Mouse (Mus musculus) intestine, embryonic 14.5 days (tissue): ENCODE data around the gene Wfdc2. TPM values are rescaled to one million over a fixed set of nuclear protein-coding genes. Genes with fewer than 3 reads are reported as not detected.

Experiments used
- ATAC-seq: fragments of 200-750 bp; cut with Nextera tagmentation; replicated peaks from 2 replicates; pipeline ENCODE4 v1.8.0; 2017; ENCODE audit warnings: low read depth, moderate number of reproducible peaks, moderate TSS enrichment, moderate library complexity; ENCODE audit not compliant: low FRiP score, low TSS enrichment
- DNase-seq: peaks from one replicate; pipeline ENCODE4 v3.0.0-alpha.2; 2018; ENCODE audit warnings: low spot score
- H3K27ac ChIP-seq: fragments of 300-500 bp; sonication (generic); 2 replicates; pipeline ENCODE4 v1.5.1; 2014; ENCODE audit warnings: low read depth, mild to moderate bottlenecking, control low read depth
- H3K27me3 ChIP-seq: fragments of 300-500 bp; sonication (generic); replicated peaks from 2 replicates; pipeline ENCODE4 v1.6.1; 2014; ENCODE audit warnings: low read length, control low read depth; ENCODE audit not compliant: control insufficient read depth, insufficient read depth
- H3K36me3 ChIP-seq: fragments of 300-500 bp; sonication (generic); 2 replicates; pipeline ENCODE4 v1.6.1; 2014; ENCODE audit warnings: low read length, control low read depth; ENCODE audit not compliant: control insufficient read depth, insufficient read depth
- H3K4me1 ChIP-seq: fragments of 300-500 bp; sonication (generic); replicated peaks from 2 replicates; pipeline ENCODE4 v1.6.1; 2014; ENCODE audit warnings: low read length, control low read depth, mixed read lengths; ENCODE audit not compliant: control insufficient read depth, insufficient read depth
- H3K4me2 ChIP-seq: fragments of 300-500 bp; sonication (generic); 2 replicates; pipeline ENCODE4 v1.6.1; 2014; ENCODE audit warnings: low read length
- H3K4me3 ChIP-seq: fragments of 300-500 bp; sonication (generic); 2 replicates; pipeline ENCODE4 v1.5.1; 2014; ENCODE audit warnings: low read depth, low read length, control low read depth, mixed read lengths
- H3K9ac ChIP-seq: fragments of 300-500 bp; sonication (generic); 2 replicates; pipeline ENCODE4 v1.6.1; 2014; ENCODE audit warnings: mild to moderate bottlenecking, low read length
- H3K9me3 ChIP-seq: fragments of 300-500 bp; sonication (generic); 2 replicates; pipeline ENCODE4 v1.6.1; 2016; ENCODE audit warnings: low read length, control low read depth; ENCODE audit not compliant: control insufficient read depth
- WGBS: fragments of 180-500 bp; shearing (Covaris S2); extraction: QIAGEN DNeasy Blood & Tissue Kit; methylation state at CpG from one replicate; pipeline ENCODE4 v1.1.7; 2014; 5-methylcytosine and 5-hydroxymethylcytosine counted together
- polyA plus RNA-seq: library from polyadenylated mRNA; unstranded; fragments of >200 nt; fragmentation: Nextera tagmentation; extraction: Ambion mirVana; gene quantifications from 2 replicates; pipeline ENCODE4 v1.2.1, GENCODE M21; 2014

Gene Wfdc2
- 79.5 and 85.7 TPM in 2 replicates for polyA plus RNA-seq

DNA sequence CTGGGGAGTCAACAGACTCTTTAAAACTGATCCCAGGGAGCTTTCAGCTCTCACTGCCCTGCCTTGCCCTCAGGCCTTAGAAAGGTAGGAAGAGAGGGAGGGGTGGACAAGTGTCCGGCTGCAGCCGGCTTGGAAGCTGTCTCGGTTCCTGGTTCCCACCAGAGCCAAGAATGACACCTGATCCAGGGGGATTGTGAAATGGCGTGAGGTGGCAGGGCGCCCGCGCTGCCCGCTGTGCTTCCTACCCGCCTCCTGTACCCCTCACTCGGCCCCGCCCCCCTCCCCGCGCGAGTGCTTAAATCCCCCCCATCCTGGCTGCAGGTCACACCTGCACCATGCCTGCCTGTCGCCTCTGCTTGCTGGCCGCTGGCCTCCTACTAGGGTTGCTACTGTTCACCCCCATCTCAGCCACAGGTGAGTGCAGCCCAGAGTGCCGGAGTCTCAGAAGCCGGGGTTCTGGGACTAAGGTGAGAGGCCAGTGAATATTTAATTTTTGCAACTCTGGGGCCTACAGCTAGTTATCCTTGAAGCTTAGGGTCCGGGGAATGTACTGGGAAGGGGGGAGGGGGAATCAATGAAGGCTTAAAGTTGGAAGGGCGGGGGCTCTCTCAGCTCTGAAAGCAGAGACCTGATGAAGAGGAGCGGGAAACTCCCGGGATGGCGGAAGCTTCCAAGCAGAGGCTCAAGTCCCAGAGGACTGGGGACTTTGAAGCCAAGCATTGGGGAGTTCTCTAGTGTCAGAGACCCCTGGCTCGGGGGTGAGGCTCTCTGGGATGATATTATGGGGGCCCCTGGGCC, at the start of gene Wfdc2:
TSS of gene Wfdc2 (plus strand) at position 23 of the 798 bp plus-strand sequence.
- Histone ChIP-seq H3K27ac (peak within 1 kb of the TSS; percentile 27; the same call in 1 of the 2 replicates), H3K9me3 (0 out of 2 replicates have a peak, but pooled peaks cover 3% of the 10 kb centered on the region), H3K4me3 (peak within 1 kb of the TSS; percentile 47), H3K36me3 (0 out of 2 replicates have a peak, but pooled peaks cover 5% of the 10 kb centered on the region), H3K4me2 (peak within 1 kb of the TSS; percentile 93), H3K4me1 (peaks cover 15% of the 10 kb centered on the region), H3K9ac (peak within 1 kb of the TSS; percentile 59), H3K27me3 (no peaks in the 10 kb centered on the region)
- WGBS = 9% methylated on average over 22 of the region's 24 CpGs
- peak; percentile 60 for DNase-seq
- peak; percentile 10; the same call in 1 of the 2 replicates for ATAC-seq

- H3K9me3 ChIP-seq = no peaks in the 10 kb centered on the region
- no peak overlapping the region for H3K27ac ChIP-seq
- no peaks in the 10 kb centered on the region for H3K36me3 ChIP-seq
- H3K4me1 ChIP-seq = peaks cover 11% of the 10 kb centered on the region; the same call in 1 of the 2 replicates
- no peak for DNase-seq
- no peaks in the 10 kb centered on the region for H3K27me3 ChIP-seq
- H3K4me3 ChIP-seq = no peak overlapping the region
- ATAC-seq = no peak
- WGBS = 71% methylated on average over 8 of the region's 8 CpGs
- H3K4me2 ChIP-seq = no peak overlapping the region
- no peak overlapping the region for H3K9ac ChIP-seq
Measured at GRCm38 (mm10) chr2:164513389-164513788, 48.8 kb upstream of the Wfdc2 start.

- no peaks in the 10 kb centered on the region for H3K9me3 ChIP-seq
- ATAC-seq (no peak), DNase-seq (no peak)
- H3K4me2 ChIP-seq = no peak overlapping the region
- H3K27ac ChIP-seq = no peak overlapping the region
- H3K36me3 ChIP-seq = no peaks in the 10 kb centered on the region
- peaks cover 23% of the 10 kb centered on the region; the same call in 1 of the 2 replicates for H3K4me1 ChIP-seq
- no peak overlapping the region for H3K4me3 ChIP-seq
- 68% methylated on average over 3 of the region's 3 CpGs for WGBS
- H3K27me3 ChIP-seq = no peaks in the 10 kb centered on the region
- no peak overlapping the region for H3K9ac ChIP-seq
Measured at GRCm38 (mm10) chr2:164514916-164515315, 47.3 kb upstream of the Wfdc2 start.

DNA sequence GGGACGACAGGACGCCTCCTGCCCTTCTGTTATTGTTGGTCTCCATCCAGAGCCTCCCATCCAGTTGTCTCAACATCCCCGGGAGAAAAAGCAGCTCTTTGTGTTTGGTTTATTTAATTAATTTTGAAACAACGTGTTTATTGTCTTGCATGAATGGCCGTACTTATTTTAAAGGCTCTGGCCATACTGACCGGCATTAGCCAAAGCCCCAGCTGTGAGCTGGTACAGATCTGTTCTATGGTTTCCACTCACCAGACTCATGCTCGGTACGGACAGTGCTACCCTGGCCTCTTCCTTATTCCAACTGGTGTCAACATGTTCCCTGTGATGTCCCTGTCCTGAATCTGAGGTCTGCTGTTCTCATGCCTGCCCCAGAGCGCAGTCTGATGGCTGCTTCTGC, 46.3 kb upstream of the Wfdc2 start:
- no peak overlapping the region for H3K27ac ChIP-seq
- WGBS = 86% methylated on average over 9 of the region's 9 CpGs

GRCm38 (mm10) chr2:164516592-164516991, 45.6 kb upstream of the Wfdc2 start:
- no peak overlapping the region for H3K4me2 ChIP-seq
- no peak overlapping the region for H3K9ac ChIP-seq
- no peak for ATAC-seq
- 81% methylated on average over 11 of the region's 11 CpGs for WGBS
- DNase-seq = no peak
- no peaks in the 10 kb centered on the region for H3K9me3 ChIP-seq
- H3K27ac ChIP-seq = no peak overlapping the region
- no peaks in the 10 kb centered on the region for H3K36me3 ChIP-seq
- H3K4me1 ChIP-seq = peaks cover 23% of the 10 kb centered on the region; the same call in 1 of the 2 replicates
- H3K4me3 ChIP-seq = no peak overlapping the region
- no peaks in the 10 kb centered on the region for H3K27me3 ChIP-seq

More for the DNA sequence above, 46.3 kb upstream of the Wfdc2 start:
- H3K27me3 ChIP-seq = no peaks in the 10 kb centered on the region
- H3K9me3 ChIP-seq = no peaks in the 10 kb centered on the region
- no peak overlapping the region for H3K4me2 ChIP-seq
- DNase-seq (no peak), ATAC-seq (no peak)
- H3K36me3 ChIP-seq = no peaks in the 10 kb centered on the region
- H3K4me3 ChIP-seq = no peak overlapping the region
- H3K9ac ChIP-seq = no peak overlapping the region
- peaks cover 23% of the 10 kb centered on the region; the same call in 1 of the 2 replicates for H3K4me1 ChIP-seq

- Histone ChIP-seq H3K4me2 (no peak overlapping the region), H3K27me3 (no peaks in the 10 kb centered on the region), H3K4me3 (no peak overlapping the region), H3K27ac (peak overlapping the region; percentile 91), H3K9ac (no peak overlapping the region), H3K36me3 (no peaks in the 10 kb centered on the region), H3K9me3 (no peaks in the 10 kb centered on the region), H3K4me1 (peaks cover 17% of the 10 kb centered on the region; the same call in 1 of the 2 replicates)
- ATAC-seq (no peak), DNase-seq (peak; percentile 79)
- WGBS = 35% methylated on average over 10 of the region's 10 CpGs
Measured at GRCm38 (mm10) chr2:164517485-164518221, 44.6 kb upstream of the Wfdc2 start.

DNA sequence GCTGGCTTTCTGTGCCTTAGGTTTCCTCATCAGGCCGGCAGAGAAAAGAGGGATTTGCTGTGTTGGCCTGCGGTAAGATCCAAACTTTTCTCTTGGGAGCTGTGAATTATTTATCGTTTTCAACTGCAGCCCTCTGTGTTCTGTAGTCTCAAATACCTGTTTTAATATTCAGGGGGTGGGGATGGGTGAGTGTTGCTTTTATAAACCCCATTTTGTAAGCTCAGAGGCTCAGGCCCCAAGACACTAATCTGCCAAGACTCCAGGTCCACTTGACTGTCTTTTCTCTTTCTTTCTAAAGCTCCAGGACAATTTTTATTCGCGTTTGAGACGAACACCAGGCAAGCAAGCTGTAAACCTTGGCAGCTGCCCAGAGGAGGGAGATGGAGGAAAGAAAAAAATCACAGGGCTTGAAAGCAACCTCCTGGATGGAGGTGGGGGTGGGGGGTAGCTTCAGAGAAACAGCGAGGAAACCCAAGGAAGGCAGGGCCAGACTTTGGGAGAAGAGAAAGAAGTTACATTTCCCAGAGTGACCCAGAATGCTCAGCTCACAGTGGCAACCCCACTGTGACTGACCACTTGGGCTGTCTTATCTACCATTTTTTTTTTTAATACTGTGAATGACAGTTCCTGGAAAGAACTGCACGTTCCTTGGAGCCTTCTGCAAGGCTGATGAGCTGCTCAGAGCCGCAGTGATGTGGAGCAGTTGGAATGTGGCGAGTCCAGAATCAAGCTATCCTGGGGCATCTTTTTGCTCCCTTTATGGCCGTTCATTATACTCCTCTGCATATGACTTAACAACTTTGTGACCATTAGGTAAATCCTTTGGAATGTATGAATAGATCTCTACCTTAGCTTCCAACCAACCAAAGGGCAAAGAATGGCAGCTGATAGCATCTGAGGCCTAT, 43.7 kb upstream of the Wfdc2 start:
- H3K9ac ChIP-seq = no peak overlapping the region
- ATAC-seq = peak; percentile 58
- H3K27ac ChIP-seq = peak overlapping the region; percentile 91
- peak; percentile 80 for DNase-seq
- no peak overlapping the region for H3K4me3 ChIP-seq
- peak overlapping the region; percentile 13; the same call in 1 of the 2 replicates for H3K4me2 ChIP-seq
- H3K27me3 ChIP-seq = no peaks in the 10 kb centered on the region
- no peaks in the 10 kb centered on the region for H3K36me3 ChIP-seq
- peaks cover 17% of the 10 kb centered on the region; the same call in 1 of the 2 replicates for H3K4me1 ChIP-seq
- WGBS = 32% methylated on average over 11 of the region's 11 CpGs
- H3K9me3 ChIP-seq = no peaks in the 10 kb centered on the region

DNA sequence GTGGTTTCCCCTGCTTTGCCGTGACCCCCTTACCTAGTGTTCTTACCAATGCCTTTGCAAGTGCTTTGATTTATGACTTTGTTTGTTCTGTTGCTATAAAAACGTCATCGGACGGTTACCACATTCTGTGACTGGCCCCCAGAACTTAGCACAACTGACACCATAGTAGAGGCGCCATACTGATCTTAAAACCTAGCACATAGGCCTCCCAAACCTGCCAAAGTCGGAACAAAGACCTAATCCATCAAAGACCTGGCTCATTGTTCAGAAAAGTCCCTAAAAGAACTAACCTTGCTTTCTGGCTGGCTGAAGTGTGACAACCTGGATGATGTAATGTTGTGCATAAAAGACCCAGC, 43.1 kb upstream of the Wfdc2 start:
- no peaks in the 10 kb centered on the region for H3K36me3 ChIP-seq
- no peak overlapping the region for H3K4me3 ChIP-seq
- H3K9me3 ChIP-seq = no peaks in the 10 kb centered on the region
- H3K27me3 ChIP-seq = no peaks in the 10 kb centered on the region
- H3K4me1 ChIP-seq = peaks cover 17% of the 10 kb centered on the region; the same call in 1 of the 2 replicates
- DNase-seq (no peak), ATAC-seq (0 out of 2 replicates have a peak, but pooled peaks have one; percentile 4)
- no peak overlapping the region for H3K9ac ChIP-seq
- 40% methylated on average over 6 of the region's 6 CpGs for WGBS
- H3K27ac ChIP-seq = peak overlapping the region; percentile 91
- peak overlapping the region; percentile 13; the same call in 1 of the 2 replicates for H3K4me2 ChIP-seq
